Comparison of ENCODE assay signal across 16 mouse cellular contexts in the genomic region with DNA sequence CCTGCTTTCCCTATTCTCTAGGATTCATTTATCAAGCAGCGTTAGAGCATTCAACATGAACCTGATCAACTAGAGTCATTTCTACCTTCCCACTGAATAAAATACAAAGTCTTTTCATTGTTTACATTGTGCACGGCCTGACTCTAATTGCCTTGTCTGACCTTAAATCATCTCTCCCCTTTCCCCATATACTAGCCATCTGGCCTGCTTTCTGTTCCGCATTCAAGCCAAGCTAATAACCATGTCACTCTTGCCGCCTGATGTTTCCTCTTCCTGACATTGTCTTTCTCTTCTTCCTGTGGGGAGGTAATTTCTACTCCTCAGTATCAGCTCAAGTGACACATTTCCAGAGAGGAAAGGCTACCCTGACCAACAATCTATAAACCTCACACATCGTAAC. TPM values are rescaled to one million over a fixed set of nuclear protein-coding genes. Genes with fewer than 3 reads are reported as not detected.
DNase-seq lines count a peak whose midpoint lies in the region; ATAC-seq and TF ChIP-seq lines count a peak whose summit lies in the region.
"Had no signal": no experiment of that assay in that cellular context is flagged by ENCODE, and none has a peak within 500 bp of the region (broad histone marks: within the 10 kb centered on the region; RNA-seq: fewer than 3 reads in every experiment).

No protein-coding gene starts in this region.

- 39% methylated on average over 5 of the region's 5 CpGs for WGBS in hindbrain, embryonic 16.5 days
- 39% methylated on average over 5 of the region's 5 CpGs for WGBS in hindbrain, embryonic 14.5 days
- 45% methylated on average over 5 of the region's 5 CpGs for whole genome bisulfite sequencing in neural tube, embryonic 13.5 days

- TF ChIP-seq EP300 in CH12.LX (IDR thresholded peaks at IDR 0.05; ENCODE audit: low read length) = peak; percentile 76

- no peak overlapping the region for H3K4me3 ChIP-seq in hindbrain, embryonic 16.5 days (ENCODE audit: low read length)
- no peak overlapping the region for H3K4me3 ChIP-seq in hindbrain, embryonic 14.5 days (replicated peaks; ENCODE audit: low read length)
- H3K4me3 ChIP-seq in CH12.LX (replicated peaks in 1 of 3; ENCODE audit: low read depth in 2 of 3, low read length in 2 of 3, poor library complexity in 1 of 3) = no peak overlapping the region
- H3K4me3 ChIP-seq in neural tube, embryonic 13.5 days = no peak overlapping the region
- H3K4me3 ChIP-seq: erythroblast, embryonic 14.5 days; hindbrain, embryonic 15.5 days; liver, embryonic 15.5 days; midbrain, embryonic 10.5 days; stomach, embryonic 15.5 days had no signal

- TF ChIP-seq CTCF in CH12.LX (conservative IDR thresholded peaks at IDR 0.05 in 1 of 2, IDR thresholded peaks at IDR 0.05 in 1 of 2; ENCODE audit: low read depth in 2 of 2, low read length in 2 of 2) = no peak

- H3K4me1 ChIP-seq in hindbrain, embryonic 16.5 days (ENCODE audit: control insufficient read depth, insufficient read depth, low read depth, low read length) = no peaks in the 10 kb centered on the region
- no peaks in the 10 kb centered on the region for H3K4me1 ChIP-seq in hindbrain, embryonic 14.5 days (replicated peaks; ENCODE audit: control insufficient read depth, insufficient read depth, low read length)
- peaks cover 0 to 42% of the 10 kb centered on the region in 2 experiments; a peak in 2 of 4 replicates for H3K4me1 ChIP-seq in CH12.LX (ENCODE audit: control insufficient read depth in 1 of 2, insufficient read depth in 2 of 2)
- H3K4me1 ChIP-seq in neural tube, embryonic 13.5 days (replicated peaks) = no peaks in the 10 kb centered on the region
- H3K4me1 ChIP-seq: hindbrain, embryonic 15.5 days; liver, embryonic 15.5 days; midbrain, embryonic 10.5 days; stomach, embryonic 15.5 days had no signal

- DNase-seq in hindbrain, embryonic 14.5 days (ENCODE audit: low spot score) = no peak
- peak; percentile 45 for DNase-seq in CH12.LX (ENCODE audit: extremely low read depth)
- peak; percentile 39 for DNase-seq in embryo, embryonic 10.5 days (ENCODE audit: low spot score)
- DNase-seq in right cerebral cortex, adult 2 months (ENCODE audit: low spot score in 2 of 2) = no peak
- DNase-seq in cerebellum, adult 11 months = no peak
- DNase-seq: cerebellum, adult 2 months; kidney, adult 18-20 months; thymus, postnatal 14 days had no signal

- no peak for TF ChIP-seq POLR2A in CH12.LX (IDR thresholded peaks at IDR 0.05; ENCODE audit: low read depth, low read length)

- ATAC-seq in hindbrain, embryonic 16.5 days = peak; percentile 24; the same call in 1 of the 2 replicates
- ATAC-seq in hindbrain, embryonic 14.5 days (ENCODE audit: low FRiP score) = no peak
- peak; percentile 61 for ATAC-seq in neural tube, embryonic 13.5 days (ENCODE audit: low read depth)
- ATAC-seq: Patski had no signal

- H3K9ac ChIP-seq in hindbrain, embryonic 16.5 days (ENCODE audit: low read depth, low read length) = no peak overlapping the region
- H3K9ac ChIP-seq in hindbrain, embryonic 14.5 days = no peak overlapping the region
- no peak overlapping the region for H3K9ac ChIP-seq in CH12.LX (ENCODE audit: insufficient read depth, low read depth)
- no peak overlapping the region for H3K9ac ChIP-seq in neural tube, embryonic 13.5 days
- H3K9ac ChIP-seq: hindbrain, embryonic 15.5 days; liver, embryonic 15.5 days; stomach, embryonic 15.5 days had no signal

- in situ Hi-C loops in CH12.LX (cut with MboI; ENCODE audit: low pct_ligation_motif_present, low pct_unique_long_range_greater_than_20kb, low sequenced_read_pairs) = no loop called here

- dilution Hi-C loops in CH12.LX (cut with MboI; ENCODE audit: extremely low pct_ligation_motif_present, extremely low pct_unique_long_range_greater_than_20kb, low sequenced_read_pairs) = no loop called here

- H3K9me3 ChIP-seq in hindbrain, embryonic 16.5 days (ENCODE audit: control insufficient read depth, low read length) = no peaks in the 10 kb centered on the region
- no peaks in the 10 kb centered on the region for H3K9me3 ChIP-seq in hindbrain, embryonic 14.5 days (ENCODE audit: control insufficient read depth, low read length)
- no peaks in the 10 kb centered on the region for H3K9me3 ChIP-seq in CH12.LX (replicated peaks; ENCODE audit: low read length)
- no peaks in the 10 kb centered on the region for H3K9me3 ChIP-seq in neural tube, embryonic 13.5 days
- H3K9me3 ChIP-seq: hindbrain, embryonic 15.5 days; liver, embryonic 15.5 days; midbrain, embryonic 10.5 days; stomach, embryonic 15.5 days had no signal

- H3K27me3 ChIP-seq in hindbrain, embryonic 16.5 days (replicated peaks; ENCODE audit: control insufficient read depth, insufficient read depth, low read length) = peaks cover 5% of the 10 kb centered on the region; the same call in 1 of the 2 replicates
- H3K27me3 ChIP-seq in hindbrain, embryonic 14.5 days (ENCODE audit: control insufficient read depth, insufficient read depth, low read length) = peaks cover 29% of the 10 kb centered on the region
- no peaks in the 10 kb centered on the region for H3K27me3 ChIP-seq in CH12.LX (replicated peaks)
- H3K27me3 ChIP-seq in neural tube, embryonic 13.5 days = peaks cover 59% of the 10 kb centered on the region
- H3K27me3 ChIP-seq: liver, embryonic 15.5 days had no signal

- H3K4me2 ChIP-seq in hindbrain, embryonic 16.5 days (ENCODE audit: low read length) = no peak overlapping the region
- no peak overlapping the region for H3K4me2 ChIP-seq in hindbrain, embryonic 14.5 days (replicated peaks)
- peak overlapping the region; percentile 82 for H3K4me2 ChIP-seq in CH12.LX (ENCODE audit: insufficient read depth, low read depth, poor library complexity, severe bottlenecking)
- no peak overlapping the region for H3K4me2 ChIP-seq in neural tube, embryonic 13.5 days
- H3K4me2 ChIP-seq: hindbrain, embryonic 15.5 days; liver, embryonic 15.5 days; stomach, embryonic 15.5 days had no signal

- no peak overlapping the region for H3K27ac ChIP-seq in hindbrain, embryonic 16.5 days (ENCODE audit: low read depth, low read length)
- no peak overlapping the region for H3K27ac ChIP-seq in hindbrain, embryonic 14.5 days
- peak overlapping the region; percentile 55 for H3K27ac ChIP-seq in CH12.LX (ENCODE audit: insufficient read depth, low read depth)
- H3K27ac ChIP-seq in neural tube, embryonic 13.5 days (replicated peaks) = no peak overlapping the region
- H3K27ac ChIP-seq: hindbrain, embryonic 15.5 days; liver, embryonic 15.5 days; midbrain, embryonic 10.5 days; stomach, embryonic 15.5 days had no signal

- peaks cover 11% of the 10 kb centered on the region for H3K79me2 ChIP-seq in CH12.LX (replicated peaks; ENCODE audit: control insufficient read depth, extremely low read depth, insufficient read depth, poor library complexity, severe bottlenecking)

- no peaks in the 10 kb centered on the region for H3K36me3 ChIP-seq in hindbrain, embryonic 16.5 days (ENCODE audit: control insufficient read depth, insufficient read depth, low read length)
- no peaks in the 10 kb centered on the region for H3K36me3 ChIP-seq in hindbrain, embryonic 14.5 days (replicated peaks; ENCODE audit: control insufficient read depth, insufficient read depth)
- H3K36me3 ChIP-seq in CH12.LX (replicated peaks in 1 of 2; ENCODE audit: control insufficient read depth in 1 of 2, insufficient read depth in 1 of 2, low read length in 1 of 2) = peaks cover 2 to 22% of the 10 kb centered on the region in 2 experiments
- no peaks in the 10 kb centered on the region for H3K36me3 ChIP-seq in neural tube, embryonic 13.5 days
- H3K36me3 ChIP-seq: hindbrain, embryonic 15.5 days; liver, embryonic 15.5 days; midbrain, embryonic 10.5 days; stomach, embryonic 15.5 days had no signal

- no peak for TF ChIP-seq RAD21 in CH12.LX (IDR thresholded peaks at IDR 0.05; ENCODE audit: low read depth, low read length)

TF ChIP-seq in CH12.LX, 34 proteins besides CTCF, POLR2A, EP300 and RAD21 (continues in another document):
- no peak for TF ChIP-seq NRF1 (IDR thresholded peaks at IDR 0.05; ENCODE audit: low read depth, low read length)
- TF ChIP-seq ELF1 (IDR thresholded peaks at IDR 0.05; ENCODE audit: low read depth, low read length) = peak; percentile 49; the same call in 1 of the 2 replicates
- TF ChIP-seq SIN3A (IDR thresholded peaks at IDR 0.05; ENCODE audit: low read length) = no peak
- TF ChIP-seq TCF12 (IDR thresholded peaks at IDR 0.05; ENCODE audit: low read depth, low read length) = peak; percentile 66
- no peak for TF ChIP-seq TBP (conservative IDR thresholded peaks at IDR 0.05; ENCODE audit: low read depth, low read length)
- peak; percentile 45; the same call in 1 of the 2 replicates for TF ChIP-seq MEF2A (IDR thresholded peaks at IDR 0.05; ENCODE audit: borderline replicate concordance, low read depth, low read length)
- no peak for TF ChIP-seq MAZ (IDR thresholded peaks at IDR 0.05; ENCODE audit: low read depth, low read length)
- peak; percentile 44; the same call in 1 of the 2 replicates for TF ChIP-seq ETS1 (conservative IDR thresholded peaks at IDR 0.05; ENCODE audit: low read depth, low read length)
- TF ChIP-seq ZC3H11A (IDR thresholded peaks at IDR 0.05; ENCODE audit: low read depth, low read length) = no peak
- TF ChIP-seq IRF4 (IDR thresholded peaks at IDR 0.05; ENCODE audit: low read depth, low read length) = peak; percentile 82
- TF ChIP-seq PAX5 (IDR thresholded peaks at IDR 0.05; ENCODE audit: low read length) = no peak
- TF ChIP-seq GABPA (IDR thresholded peaks at IDR 0.05; ENCODE audit: insufficient replicate concordance, low read depth, low read length) = no peak
- TF ChIP-seq ZNF384 (IDR thresholded peaks at IDR 0.05; ENCODE audit: low read depth, low read length) = no peak
- no peak for TF ChIP-seq USF1 (IDR thresholded peaks at IDR 0.05; ENCODE audit: low read depth, low read length)
- TF ChIP-seq CHD2 (IDR thresholded peaks at IDR 0.05; ENCODE audit: low read length) = no peak
- TF ChIP-seq POLR2AphosphoS2 (IDR thresholded peaks at IDR 0.05; ENCODE audit: low read depth, low read length) = no peak

RNA-seq across cellular contexts. Expression of gene Tlr7, which starts 14.6 kb away (rescaled TPM):
- 0.25 and 0.67 TPM in 2 replicates for polyA plus RNA-seq in hindbrain, embryonic 16.5 days (2015; fragmentation: Nextera tagmentation; extraction: Ambion mirVana)
- polyA plus RNA-seq in hindbrain, embryonic 14.5 days (2014; fragmentation: Nextera tagmentation; extraction: Ambion mirVana) = 0.86 and 0.91 TPM in 2 replicates
- 10.2 and 12.6 TPM in 2 replicates for total RNA-seq in CH12.LX (2012; rRNA removed)
- 27.9 and 28.5 TPM in 2 replicates for total RNA-seq in CH12.LX (2014; rRNA removed)
- 30.8 and 34.2 TPM in 2 replicates for polyA plus RNA-seq in CH12.LX (2012; ENCODE audit: insufficient read length, low read depth)
- polyA plus RNA-seq in neural tube, embryonic 13.5 days (2015; fragmentation: Nextera tagmentation; extraction: Ambion mirVana) = 0.57 and 0.58 TPM in 2 replicates
- polyA plus RNA-seq: erythroblast, embryonic 14.5 days; Patski had no signal

RNA-seq across cellular contexts. Expression of gene Tlr8, which starts 51.6 kb away (rescaled TPM):
- 0.14 and 0.18 TPM in 2 replicates for polyA plus RNA-seq in hindbrain, embryonic 16.5 days (2015; fragmentation: Nextera tagmentation; extraction: Ambion mirVana)
- 0.32 and 0.35 TPM in 2 replicates for polyA plus RNA-seq in hindbrain, embryonic 14.5 days (2014; fragmentation: Nextera tagmentation; extraction: Ambion mirVana)
- not detected in 2 replicates for total RNA-seq in CH12.LX (2012; rRNA removed)
- not detected in 2 replicates for total RNA-seq in CH12.LX (2014; rRNA removed)
- not detected in 2 replicates for polyA plus RNA-seq in CH12.LX (2012; ENCODE audit: insufficient read length, low read depth)
- 0.06 TPM in 1 of 2 replicates, not detected in the other for polyA plus RNA-seq in neural tube, embryonic 13.5 days (2015; fragmentation: Nextera tagmentation; extraction: Ambion mirVana)
- polyA plus RNA-seq: cerebellum, adult 2 months; erythroblast, embryonic 14.5 days; midbrain, embryonic 10.5 days; Patski had no signal

Comparison
In these comparisons a context has a peak if more than half of its experiments do, and no peak if none do; other contexts are left out.
1. DNase-seq: peak in CH12.LX (single experiment) and embryo, embryonic 10.5 days (single experiment); none in hindbrain, embryonic 14.5 days (single experiment), right cerebral cortex, adult 2 months (0 of 2) and cerebellum, adult 11 months (single experiment).
2. RNA of gene Tlr7, which starts 14.6 kb away (polyA plus RNA-seq): 30.8 to 34.2 TPM in CH12.LX; 0.86 to 0.91 TPM in hindbrain, embryonic 14.5 days, 0.57 to 0.58 TPM in neural tube, embryonic 13.5 days and 0.25 to 0.67 TPM in hindbrain, embryonic 16.5 days; every median in the first group is over 10 times any median in the second.